Mouse (Mus musculus) bone marrow, adult 2 months (tissue): ENCODE data around the gene Pex11b.

ENCODE experiments used
- CTCF ChIP-seq: fragments of 200-500 bp; IDR thresholded peaks from 2 replicates; pipeline ENCODE4 v1.5.1; 2011; ENCODE audit warnings: low read length, control low read depth; ENCODE audit not compliant: control insufficient read depth, insufficient read depth
- POLR2A ChIP-seq: fragments of 200-500 bp; IDR thresholded peaks from 2 replicates; pipeline ENCODE4 v1.6.1; 2011; ENCODE audit warnings: low read depth, mild to moderate bottlenecking, control low read depth, low read length, borderline replicate concordance; ENCODE audit not compliant: control insufficient read depth

GRCm38 (mm10) chr3:96684822-96685156 lies 49.6 kb downstream of the Pex11b start:
- TF ChIP-seq POLR2A: no peak
- TF ChIP-seq CTCF: no peak
